Mouse (Mus musculus): ENCODE results near the gene Antxr1. TPM values are rescaled to one million over a fixed set of nuclear protein-coding genes. Genes with fewer than 3 reads are reported as not detected.

Gene Antxr1
- polyA plus RNA-seq, 2 experiments from 2014 or later: 0.37 TPM; not detected in 1

DNA sequence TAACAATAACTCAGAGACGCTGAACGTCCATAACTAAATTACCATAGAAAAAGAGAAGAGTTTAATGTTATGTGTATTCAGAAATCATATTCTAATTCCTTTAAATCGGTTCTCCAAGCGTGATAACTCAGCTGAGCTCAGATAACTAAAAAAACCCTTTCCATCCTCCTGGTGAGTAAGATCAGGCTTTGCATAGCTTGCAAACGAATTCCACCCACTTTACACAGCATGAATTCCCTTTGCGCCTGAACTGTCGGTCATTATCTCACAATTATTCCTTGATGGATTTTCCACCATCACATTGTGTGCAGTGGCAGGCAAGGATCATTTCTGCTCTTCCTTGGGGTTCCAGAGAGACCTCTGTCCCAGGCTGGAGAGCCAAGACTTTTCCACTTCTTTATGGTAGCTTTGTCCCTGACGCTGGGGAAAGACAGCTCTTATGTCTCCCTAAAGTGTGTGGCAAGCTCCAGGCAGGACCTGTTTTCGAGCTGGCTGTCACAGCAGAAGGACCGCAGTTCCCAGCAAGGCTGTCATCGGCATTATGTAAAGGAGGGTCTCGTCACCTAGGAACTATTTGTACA lies 201.6 kb downstream of the Antxr1 start:
- ATAC-seq: no peak

DNA sequence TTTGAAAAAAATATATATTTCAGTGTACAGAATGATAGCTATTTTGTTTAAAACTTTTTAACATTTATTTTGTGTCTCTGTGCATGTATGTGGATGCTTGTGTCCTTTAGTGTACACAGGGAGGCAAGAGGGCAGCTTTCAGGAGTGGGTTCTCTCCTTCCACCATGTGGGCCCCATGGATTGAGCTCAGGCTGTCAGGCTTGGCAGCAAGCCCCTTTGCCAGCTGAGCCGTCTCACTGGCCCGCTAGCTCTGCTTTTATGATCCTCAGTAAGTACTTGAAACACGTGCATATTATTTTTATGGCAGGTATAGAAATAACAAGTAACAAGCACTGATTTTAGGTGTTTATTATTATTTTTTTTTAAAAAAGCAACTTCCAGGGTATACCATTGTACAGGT lies 202.1 kb downstream of the Antxr1 start:
- ATAC-seq: no peak

DNA sequence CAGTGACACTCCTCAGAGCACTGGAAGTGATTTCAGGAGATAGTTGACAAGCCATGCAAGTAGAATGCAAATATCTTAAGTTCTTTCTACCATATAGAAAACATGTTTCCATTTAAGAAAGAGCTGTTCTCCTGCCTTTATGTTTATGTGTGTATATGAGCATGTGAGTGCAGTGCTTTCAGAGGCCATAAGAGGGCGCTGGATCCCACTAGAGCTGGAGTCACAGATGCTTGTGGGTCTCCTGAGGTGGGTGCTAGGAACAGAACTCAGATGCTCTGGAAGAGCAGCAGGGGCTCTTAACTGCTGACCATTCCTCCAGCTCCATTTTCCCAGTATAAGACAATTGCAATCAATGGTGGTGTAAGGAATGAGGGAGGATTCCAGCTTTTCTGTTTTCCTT lies 204.5 kb downstream of the Antxr1 start:
- ATAC-seq: no peak

DNA sequence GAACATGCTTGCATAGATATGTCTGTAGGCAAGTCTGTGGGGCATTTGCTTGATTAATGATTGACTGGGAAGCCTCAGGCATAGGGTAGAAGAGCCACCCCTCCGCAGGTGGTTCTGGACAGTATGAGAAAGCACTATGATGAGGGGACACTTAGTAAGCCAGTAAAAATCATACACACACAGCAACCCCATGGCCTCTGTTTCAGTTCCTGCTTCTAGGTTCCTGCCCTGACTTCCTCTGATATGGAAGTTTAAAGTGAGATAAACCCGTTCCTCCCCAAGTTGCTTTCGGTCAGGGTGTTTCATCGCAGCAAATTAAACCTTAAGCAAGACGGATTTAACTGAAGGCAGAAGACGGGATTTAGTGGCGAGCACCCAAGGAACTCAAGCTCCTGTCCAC lies 205.0 kb downstream of the Antxr1 start:
- ATAC-seq: no peak

DNA sequence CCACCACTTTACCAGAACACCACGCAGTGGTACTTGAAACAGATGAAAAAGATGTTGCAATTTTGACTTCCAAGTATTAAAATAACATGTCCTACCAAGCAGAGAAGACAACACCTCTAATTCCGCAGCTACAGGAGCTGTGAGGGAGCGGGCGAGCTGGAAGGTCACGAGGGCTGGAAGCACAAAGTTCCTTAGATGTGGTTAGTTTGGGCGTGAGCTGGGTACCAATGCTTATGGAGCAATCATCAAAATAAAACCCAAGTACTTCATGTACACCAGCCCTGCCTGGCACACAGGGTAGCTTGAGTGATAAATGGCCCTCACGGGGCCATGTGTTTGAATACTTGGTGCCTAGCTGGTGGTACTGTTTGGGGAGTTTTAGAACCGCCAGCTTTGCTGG lies 205.8 kb downstream of the Antxr1 start:
- ATAC-seq: no peak

DNA sequence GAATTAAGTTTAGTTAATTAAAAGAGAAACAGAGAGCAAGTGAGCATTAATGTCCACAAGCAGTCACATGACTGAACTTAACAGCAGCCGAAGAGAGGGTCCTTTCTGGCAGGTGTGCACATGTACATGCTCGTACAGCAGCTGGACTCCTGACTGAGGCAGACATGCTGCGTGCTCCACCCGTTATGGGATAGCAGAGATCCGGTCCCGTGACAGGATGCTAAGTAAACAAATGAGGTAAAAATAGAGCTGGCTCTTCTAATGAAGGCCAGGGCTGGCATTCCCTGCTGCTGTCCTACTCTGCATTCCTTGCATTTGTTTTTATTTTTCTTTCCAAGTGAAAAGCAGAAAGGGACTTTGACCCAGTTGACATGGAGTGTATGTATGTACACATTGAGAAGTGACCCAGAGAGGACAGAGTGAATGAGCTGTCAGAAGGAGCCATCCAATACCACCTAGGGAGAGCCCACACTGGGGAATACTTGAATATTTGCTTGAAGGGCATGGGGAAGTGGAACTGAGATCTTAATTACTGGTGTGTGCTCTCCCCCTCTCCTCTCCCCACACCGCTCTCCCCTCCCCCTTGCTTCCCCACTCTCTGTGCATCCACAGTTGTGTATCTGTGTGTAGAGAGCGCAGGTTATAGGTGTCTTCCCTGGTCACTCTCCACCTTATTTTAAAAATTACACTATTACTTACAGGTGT lies 208.4 kb downstream of the Antxr1 start:
- no peak for ATAC-seq

DNA sequence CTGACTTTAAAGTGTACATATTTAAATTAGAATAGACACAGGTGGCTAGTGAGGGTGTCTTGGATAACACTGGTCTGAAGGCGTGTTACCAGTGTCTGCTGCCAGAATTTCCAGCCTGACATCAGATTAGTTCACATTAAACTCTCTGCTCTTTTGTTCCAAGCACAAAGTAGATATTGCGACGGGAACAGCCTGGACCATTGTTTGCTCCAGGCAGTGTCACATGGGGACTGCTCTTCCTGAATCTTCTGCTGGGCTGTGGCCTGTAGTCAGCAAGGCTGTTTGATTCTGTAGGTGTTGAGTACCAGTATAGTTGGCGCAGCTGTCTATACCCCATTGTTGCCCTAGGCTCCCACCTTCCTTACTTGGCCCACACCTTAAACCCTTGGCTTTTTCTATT lies 211.6 kb downstream of the Antxr1 start:
- no peak for ATAC-seq

DNA sequence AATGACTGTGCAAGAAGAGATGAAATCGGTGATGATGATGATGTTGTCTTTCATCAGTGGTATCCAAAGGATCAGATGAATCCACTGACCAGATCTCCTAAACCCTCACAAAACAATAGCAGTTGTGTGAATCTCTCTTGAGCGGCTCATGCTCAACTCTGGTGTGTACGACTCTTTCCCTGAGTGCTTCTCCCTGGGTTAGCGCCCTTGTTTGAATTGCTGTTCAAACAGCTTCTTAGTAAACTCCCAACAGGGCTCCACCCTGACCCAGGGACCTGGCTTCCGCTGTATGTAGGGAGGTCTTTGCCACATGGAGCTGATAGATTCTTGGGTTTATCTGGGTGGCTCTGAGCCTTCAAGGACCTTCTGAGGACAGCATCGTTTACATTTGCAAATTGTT lies 212.2 kb downstream of the Antxr1 start:
- no peak for ATAC-seq

DNA sequence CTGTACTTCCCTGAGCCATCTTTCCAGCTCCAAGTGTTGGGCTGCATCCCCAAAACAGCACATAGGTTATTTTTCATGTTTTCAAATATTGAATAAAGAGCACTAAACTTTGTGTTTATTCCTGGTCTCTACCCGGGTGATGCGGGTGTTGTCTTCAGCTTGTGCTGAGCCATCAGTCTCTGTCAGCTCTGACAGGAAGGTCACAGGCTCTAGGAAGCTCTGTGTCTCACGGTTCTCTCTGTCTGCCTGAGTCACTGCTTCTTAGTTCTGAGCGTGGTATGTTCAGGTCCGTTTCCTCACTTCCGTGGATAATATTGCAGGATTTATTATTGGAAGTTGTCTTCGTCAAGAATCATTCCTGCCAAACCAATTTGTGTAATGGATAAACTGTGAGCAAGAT lies 213.7 kb downstream of the Antxr1 start:
- ATAC-seq: no peak

DNA sequence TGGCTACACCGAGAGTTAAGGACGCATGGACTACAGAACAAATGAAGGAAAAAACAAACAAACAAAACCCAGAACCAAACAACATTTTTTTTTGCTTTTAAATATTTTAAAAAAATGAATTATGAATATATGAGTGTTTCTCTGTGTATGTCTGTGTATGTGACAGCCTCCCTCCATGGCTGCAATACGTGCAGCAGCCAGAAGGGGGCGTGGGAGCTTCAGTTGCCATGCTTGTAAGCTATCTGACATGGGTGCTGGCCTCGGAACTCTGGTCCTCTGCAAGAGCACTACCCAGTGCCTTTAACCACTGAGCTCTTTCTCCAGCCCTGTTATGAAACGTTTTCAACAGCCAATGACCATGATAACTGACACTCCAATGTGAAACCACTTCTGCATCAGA lies 215.0 kb downstream of the Antxr1 start:
- ATAC-seq: no peak

DNA sequence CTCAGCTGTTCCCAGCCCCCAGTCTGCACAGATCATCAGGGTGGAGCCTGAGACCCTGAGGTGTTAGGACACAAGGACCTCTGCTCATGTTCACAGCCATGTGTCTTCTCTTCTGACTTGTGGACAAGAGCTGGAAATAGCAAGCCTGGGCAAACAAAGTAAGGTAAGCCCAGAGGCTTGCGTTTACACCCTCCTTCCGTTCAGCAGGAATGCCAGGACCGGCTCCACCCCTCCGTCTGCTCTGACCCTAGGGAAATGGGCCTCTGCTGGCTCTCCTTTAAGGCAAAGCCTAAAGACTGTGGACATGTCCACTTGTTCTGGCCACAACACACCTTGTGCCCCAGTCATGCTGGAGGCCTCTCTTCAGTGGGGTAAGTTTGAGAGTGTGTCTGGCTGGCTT lies 215.6 kb downstream of the Antxr1 start:
- ATAC-seq: no peak

DNA sequence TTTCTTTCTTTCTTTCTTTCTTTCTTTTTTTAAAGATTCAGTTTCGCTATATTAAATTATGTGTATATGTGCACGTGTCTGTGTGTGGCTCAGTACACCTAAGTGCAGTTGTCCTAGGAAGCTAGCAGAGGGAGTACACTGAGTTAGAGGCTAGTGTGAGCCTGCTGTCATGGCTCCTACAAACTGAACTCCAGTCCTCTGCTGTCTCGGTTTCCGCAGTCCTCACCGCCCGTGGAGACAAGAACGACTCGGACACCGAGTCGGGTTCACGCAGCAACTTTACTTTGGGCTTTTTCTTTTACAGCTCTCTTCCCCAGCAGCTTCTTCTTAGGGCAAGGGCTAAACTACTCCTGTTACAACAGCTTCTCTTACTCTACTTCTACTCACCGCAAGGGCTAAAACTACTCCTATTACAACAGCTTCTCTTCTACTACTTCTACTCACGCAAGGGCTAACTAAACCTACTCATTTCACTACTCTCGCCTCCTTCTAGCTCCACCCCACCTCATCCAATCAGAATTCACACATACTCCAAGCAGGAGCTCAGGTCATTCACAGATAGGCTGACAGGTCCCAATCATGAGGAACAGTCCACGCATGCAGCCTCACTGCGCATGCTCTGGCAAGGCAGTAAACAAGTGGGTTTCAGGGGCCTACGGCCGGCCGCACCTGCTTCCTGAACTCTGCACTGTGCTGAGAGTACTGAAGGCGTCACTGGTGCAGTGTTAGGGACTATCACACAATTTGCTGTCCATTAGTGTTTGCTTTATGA lies 216.4 kb downstream of the Antxr1 start:
- ATAC-seq: no peak

DNA sequence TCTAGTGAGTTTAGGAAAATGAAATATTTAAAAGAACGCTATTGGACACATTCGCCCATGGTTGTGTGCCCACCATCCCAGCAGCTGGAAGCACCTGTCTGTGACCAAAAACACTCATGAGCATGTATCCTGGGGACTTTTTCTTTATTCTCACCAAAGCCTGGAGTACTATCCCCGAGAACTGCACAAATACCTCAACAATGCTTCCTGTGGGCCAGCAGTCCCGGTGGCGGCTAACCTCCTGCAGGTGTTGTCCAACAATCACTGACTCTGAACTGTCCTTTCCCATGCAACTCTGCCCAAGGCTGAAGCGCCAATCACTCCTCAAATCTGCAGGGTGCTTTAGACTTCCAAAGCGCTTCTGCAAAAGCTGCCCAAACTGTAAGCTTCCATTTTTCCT lies 219.0 kb downstream of the Antxr1 start:
- ATAC-seq: no peak

DNA sequence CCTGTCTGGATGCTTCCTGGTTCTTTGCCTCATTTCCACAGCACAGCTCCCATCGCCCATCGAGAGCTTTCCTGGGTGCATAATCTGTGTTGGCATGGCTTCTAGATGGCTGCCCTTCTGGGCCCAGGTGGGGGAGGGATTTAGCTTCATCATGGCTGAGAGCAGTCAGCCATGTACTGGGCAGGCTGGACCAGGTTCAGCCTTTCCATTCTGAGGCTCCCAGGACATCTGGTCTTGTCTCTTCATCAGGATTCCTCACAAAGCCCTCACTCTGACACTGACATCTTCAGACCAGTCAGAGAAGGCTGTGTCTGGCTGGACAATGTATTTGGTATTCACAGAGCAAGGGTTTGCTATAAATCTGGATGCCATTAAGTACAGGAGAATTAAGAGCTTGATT lies 219.6 kb downstream of the Antxr1 start:
- no peak for ATAC-seq

DNA sequence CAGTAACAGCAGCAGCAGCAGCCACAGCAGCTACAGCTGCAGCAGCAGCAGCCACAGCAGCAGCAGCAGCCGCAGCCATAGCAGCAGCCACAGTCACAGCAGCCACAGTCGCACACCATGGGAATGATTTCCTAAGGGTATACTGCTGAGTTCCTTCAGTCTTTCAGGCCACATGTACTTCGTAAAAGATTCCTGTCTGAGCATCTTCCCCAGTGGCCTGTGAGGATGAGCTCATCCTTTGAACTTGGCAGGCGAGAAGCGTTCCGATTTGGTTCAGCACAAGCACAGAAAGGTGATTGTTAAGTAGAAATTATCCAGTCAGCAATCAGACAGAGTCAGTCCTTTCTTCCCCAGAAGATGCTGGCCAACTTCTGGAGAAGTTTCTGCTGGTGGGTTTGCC lies 223.5 kb downstream of the Antxr1 start:
- no peak for ATAC-seq

DNA sequence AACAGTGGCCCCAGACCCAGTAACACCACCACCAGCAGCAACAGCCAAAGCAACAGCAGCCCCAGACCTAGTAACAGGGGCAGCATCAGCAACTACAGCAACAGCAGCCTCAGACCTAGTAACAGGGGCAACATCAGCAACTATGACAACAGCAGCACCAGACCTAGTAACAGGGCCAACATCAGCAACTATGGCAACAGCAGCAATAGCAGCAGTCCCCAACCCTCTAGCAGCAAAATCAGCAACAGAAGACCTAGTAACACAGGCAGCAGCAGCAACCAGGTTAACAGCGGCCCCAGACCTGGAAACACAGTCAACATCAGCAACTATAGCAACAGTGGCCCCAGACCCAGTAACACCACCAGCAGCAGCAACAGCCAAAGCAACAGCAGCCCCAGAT lies 224.1 kb downstream of the Antxr1 start:
- ATAC-seq: no peak

DNA sequence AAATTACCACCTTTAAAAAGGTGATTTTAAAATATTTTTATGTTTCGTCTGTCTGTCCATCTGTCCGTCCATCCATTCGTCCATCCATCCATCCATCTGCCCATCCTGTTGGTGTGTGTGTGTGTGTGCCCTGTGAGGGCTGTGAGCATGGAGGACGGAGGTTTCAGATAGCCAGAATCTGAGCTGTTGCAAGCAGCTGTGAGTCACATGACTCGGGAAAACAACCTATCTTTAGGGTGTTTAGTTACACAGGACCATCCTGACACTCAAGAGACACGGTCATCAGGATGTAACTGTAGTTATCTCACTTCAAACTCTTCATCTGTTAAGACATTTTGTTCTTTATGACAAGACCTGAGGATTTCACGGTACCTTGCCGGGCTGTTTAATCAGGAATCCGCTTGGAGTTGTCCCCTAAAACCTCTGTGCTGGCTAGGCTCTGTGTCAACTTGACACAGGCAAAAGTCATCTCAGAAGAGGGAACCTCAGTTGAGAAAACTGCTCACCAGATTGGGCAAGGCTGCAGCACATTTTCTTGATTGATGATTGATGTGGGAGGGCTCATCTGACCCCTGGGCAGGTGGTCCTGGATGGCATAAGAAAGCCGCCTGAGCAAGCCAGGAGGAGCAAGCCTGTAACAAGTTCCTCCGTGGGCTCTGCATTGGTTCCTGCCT lies 231.4 kb downstream of the Antxr1 start, which contains the start of gene D6Ertd527e:
Gene D6Ertd527e, plus strand, starts transcription at position 624 of the 674 bp plus-strand sequence.
- ATAC-seq: no peak

DNA sequence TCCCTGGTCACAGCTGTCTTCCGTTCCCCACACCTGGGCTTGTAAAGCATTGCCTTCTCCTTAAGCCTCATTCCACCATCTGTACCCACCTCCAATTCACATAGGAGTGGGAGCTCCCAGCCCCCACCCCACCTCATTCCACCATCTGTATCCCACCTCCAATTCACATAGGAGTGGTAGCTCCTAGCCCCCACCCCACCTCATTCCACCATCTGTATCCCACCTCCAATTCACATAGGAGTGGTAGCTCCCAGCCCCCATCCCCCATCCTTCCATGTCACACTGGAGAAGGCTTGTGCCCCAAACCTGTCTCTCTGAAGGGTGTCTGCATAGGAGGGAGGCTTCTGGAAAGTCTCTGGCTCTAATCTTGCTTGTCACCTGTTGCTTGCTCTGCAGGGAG lies 232.3 kb downstream of the Antxr1 start:
- no peak for ATAC-seq

DNA sequence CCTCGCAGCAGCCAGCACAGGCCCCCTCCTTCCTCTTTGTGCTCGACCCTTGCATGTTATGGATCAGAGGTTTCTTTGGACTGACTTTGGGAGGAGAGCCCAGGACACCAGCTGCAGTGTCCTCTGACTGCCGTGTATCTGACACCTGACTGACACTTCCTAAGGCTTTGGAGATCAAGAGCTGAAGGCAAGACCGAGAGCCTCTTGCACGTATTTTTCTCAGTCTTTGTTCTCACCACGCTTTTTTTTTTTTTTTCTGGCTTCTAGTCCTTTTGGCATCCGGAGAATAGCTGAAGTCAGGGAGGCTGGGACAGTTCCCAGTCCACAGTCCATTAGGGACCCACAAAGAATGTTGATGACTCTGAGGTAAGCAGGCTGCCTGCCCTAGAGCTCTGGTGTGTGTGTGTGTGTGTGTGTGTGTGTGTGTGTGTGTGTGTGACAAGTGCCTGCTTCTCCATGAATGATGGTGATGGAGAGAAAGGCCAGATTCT lies 233.2 kb downstream of the Antxr1 start:
- no peak for ATAC-seq

DNA sequence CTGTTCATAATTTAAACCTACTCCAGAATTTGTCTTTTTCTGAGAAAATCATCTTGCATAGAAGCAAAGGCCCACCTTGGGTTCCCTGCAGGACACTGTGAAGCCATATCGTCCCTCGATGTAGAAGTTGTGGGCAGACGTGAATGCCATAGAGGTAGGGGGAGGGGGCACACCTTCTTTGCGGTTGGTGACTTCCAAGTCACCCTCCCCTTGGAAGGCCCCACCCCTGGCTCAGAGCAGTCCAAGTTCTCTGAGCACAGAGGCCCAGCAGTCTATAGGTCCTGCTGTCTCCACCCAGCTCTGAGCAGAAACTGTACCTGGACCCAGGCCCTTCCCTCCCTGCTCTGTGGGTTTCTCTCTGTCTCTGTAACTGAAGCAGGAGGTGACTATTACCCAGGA lies 233.7 kb downstream of the Antxr1 start:
- ATAC-seq: no peak

DNA sequence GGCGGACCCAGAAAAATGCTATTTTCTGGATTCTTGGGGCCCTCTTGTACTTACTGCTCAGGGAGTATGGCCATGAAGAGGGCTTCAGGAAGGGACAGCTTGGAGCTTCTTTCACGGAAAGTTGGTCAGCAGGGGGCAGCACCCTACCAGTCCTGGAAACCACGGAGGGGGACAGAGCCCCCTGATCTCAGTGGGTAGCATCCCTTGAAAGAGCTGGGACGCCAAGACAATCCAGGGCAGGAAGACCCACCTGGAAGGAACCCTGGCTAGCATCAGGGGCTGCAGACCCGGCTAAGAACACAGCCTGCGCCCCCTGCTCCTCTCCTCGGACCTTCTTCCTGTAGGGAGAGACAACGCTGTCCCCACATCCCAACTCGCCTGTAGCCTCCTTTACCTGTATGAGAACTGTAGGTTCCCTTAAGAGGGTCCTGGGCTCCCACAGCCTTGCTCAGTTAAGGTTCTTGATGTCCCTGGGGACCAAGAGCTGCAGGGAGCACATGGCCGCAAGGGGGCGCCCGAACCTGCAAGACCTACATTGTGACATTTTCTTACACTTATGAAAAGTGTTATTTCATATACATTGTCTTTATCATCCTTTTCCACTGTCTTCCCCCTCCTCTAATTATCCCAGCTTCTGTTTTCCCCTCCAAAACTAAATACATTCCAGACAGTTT lies 234.2 kb downstream of the Antxr1 start:
- ATAC-seq: no peak

DNA sequence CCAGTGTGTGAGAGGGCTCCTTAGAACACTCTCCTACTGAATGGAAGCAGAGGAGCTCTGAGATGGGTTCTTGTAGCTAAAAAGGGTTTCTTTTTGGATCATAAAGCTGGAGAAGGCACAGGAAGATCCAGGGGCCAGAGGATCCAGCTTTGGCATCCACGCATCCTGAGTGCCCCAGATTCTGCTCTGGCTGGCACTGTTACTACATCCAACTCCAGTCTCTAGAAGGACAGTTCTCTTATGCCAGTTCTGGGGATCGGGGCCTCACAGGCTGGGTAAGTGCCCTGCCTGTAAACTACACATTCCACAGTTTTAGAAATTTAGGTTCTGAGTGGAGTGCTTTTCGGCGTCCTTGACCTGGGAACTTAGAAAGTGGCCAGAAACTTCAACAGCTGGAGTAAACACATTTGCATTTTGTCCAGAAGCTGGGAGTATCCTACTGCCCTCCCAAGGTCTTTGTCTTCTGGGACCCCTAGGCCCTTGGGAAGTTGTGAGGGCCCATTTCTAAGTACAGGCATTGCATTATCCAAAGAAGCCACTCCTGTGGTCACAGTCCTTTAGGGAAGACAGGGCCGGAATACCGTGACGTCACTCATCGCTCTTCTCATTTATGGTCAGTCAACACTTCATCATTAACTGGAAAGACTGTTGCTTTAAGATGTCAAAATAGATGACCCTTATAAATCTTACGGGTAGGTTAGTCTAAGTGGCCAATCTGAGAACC lies 235.2 kb downstream of the Antxr1 start:
- ATAC-seq: no peak
